Mouse (Mus musculus) telencephalon, adult 2 months (tissue): Measurements from ENCODE around the gene Tas2r105.

ENCODE experiments used
- DNase-seq: peaks from one replicate; pipeline ENCODE4 v3.0.0-alpha.2; 2011; ENCODE audit warnings: low read depth, low spot score

Tas2r105 gene

GRCm38 (mm10) chr6:131687395-131687794, at the start of gene Tas2r105:
TSS of gene Tas2r105 (minus strand) at chr6:131687495.
- no peak for DNase-seq

DNA sequence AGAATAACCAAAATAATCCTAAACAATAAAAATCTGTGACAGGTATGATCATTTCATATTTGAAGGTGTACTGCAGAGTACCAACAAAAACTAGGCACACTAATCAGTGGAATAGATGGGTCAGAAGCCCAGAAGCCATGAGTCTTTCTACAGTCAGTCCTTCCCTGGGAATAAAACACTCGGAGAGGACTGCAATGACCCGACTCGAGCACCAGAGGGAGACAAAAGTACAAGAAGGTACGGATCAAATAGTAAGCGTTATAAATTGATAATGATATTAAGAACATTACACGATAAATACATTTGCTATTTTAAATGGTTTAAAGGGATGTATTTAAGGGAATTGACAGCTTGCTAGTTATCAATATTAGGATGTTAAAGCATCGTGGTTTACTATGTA, 25.5 kb upstream of the Tas2r105 start:
- DNase-seq, result no peak

DNA sequence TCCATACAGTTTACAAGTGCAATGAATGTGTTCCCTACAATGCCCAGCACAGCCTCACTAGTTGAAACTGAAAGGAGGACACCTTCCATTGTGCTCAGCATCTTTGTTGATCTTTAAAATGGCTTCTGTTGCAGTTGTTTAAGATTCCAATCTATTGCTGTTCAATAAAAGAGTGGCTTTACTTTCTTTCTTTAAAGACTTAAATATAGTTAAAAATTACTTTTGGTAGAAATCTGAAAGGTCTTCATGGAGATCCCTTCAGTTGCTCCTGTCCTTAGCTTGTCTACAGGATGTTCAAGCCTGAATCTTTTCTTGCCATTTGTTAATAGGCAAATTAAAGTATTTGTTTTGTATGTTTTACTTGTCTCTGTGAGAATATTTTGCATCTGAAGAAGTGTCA, 2.7 kb upstream of the Tas2r105 start, which contains the start of gene Tas2r114:
Gene Tas2r114 (minus strand): TSS at position 101 of the 400 bp plus-strand sequence.
- no peak for DNase-seq

- DNase-seq, result no peak
Measured at GRCm38 (mm10) chr6:131685644-131686043, 1.7 kb downstream of the Tas2r105 start, which contains the start of gene Tas2r104. TSS of gene Tas2r104 (minus strand) at chr6:131685744.

GRCm38 (mm10) chr6:131678786-131679185, 8.5 kb downstream of the Tas2r105 start, which contains the start of gene Tas2r106:
TSS of gene Tas2r106 (minus strand) at chr6:131678886.
- DNase-seq, result no peak

DNA sequence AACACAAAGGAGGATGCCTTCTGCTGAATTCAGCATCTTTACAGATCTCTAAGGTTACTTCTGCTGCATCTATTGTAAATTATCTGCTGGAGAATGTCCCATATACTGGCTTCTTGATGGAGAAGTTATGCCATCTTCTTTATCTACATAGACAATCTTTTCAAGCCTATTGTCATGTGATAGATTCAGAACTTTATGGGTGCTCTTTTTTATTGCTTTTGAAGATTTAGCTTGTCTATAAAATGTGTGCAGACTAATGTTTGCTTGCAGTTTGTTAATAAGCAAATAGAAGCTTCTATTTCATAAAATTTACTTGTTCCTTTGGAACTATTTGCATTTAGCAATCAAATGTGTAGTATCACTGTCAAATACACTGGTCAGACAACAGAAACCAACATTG, 27.2 kb downstream of the Tas2r105 start, which contains the start of gene Tas2r107:
Gene Tas2r107 (minus strand): TSS at position 101 of the 400 bp plus-strand sequence.
- DNase-seq, result no peak
